8 mouse cellular contexts compared by ENCODE assay signal in the genomic region with DNA sequence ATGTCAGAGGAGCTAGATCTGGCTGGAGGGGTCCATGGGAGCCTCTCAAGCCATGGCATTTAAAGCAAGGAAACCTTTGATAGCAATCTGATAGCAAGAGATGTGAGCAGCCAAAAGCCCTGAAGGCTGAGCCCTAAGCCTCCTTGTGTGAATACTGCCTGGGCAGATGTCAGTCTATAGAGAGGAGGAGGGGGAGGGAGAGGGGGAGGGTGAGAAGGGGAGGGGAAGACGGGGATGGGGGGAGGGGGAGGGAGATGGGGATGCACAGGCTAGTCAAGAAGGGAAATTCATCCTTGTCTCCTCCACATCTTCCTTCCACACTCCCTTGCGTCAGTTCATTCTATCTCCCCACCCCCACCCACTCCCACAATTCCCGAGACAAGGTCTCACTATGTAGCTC.
"Had no signal": no experiment of that assay in that cellular context is flagged by ENCODE, and none has a peak within 500 bp of the region (broad histone marks: within the 10 kb centered on the region; RNA-seq: fewer than 3 reads in every experiment).

No protein-coding gene starts in this region.

- H3K4me1 ChIP-seq: liver, embryonic 12.5 days had no signal

- H3K4me3 ChIP-seq: limb, embryonic 15.5 days; liver, embryonic 12.5 days; stomach, embryonic 15.5 days had no signal

- DNase-seq: right cerebral cortex, postnatal 4 days; spleen, adult 18-20 months; thymus, adult 2 months; thymus, postnatal 36 days had no signal

- H3K9ac ChIP-seq: limb, embryonic 15.5 days; liver, embryonic 12.5 days; lung, embryonic 14.5 days; stomach, embryonic 15.5 days had no signal

- ATAC-seq: liver, embryonic 12.5 days had no signal

- H3K9me3 ChIP-seq: limb, embryonic 15.5 days; liver, embryonic 12.5 days; stomach, embryonic 15.5 days had no signal

- H3K27ac ChIP-seq: limb, embryonic 15.5 days; liver, embryonic 12.5 days; stomach, embryonic 15.5 days had no signal

- H3K4me2 ChIP-seq: limb, embryonic 15.5 days; liver, embryonic 12.5 days had no signal

- H3K36me3 ChIP-seq: limb, embryonic 15.5 days; liver, embryonic 12.5 days; stomach, embryonic 15.5 days had no signal
